Mouse (Mus musculus): ENCODE data around the gene Nanos3. TPM values are rescaled to one million over a fixed set of nuclear protein-coding genes. Genes with fewer than 3 reads are reported as not detected.

Nanos3 gene
- total and polyA plus RNA-seq, 3 experiments = not detected

DNA sequence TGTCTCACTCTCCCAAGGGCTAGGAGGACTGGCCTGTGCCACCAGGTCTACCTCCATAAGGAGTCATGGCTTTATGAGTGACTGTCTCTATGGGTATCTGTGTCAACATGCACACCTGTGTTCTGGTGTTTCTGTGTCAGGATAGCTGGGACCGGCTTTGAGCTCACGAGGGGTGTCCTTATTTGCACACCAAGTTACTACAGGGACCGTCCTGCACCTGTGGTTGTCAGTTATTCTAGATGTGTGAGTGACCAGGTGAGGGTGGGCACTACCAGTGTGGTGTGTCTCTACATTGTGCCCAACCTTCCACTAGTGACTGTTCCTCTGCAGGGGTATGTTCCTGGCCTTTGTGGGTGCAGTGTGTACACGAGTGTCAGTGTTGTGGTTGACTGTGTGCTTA lies 2.2 kb downstream of the Nanos3 start:
- H3K4me3 ChIP-seq (replicated peaks in 1 of 3; ENCODE audit: low read depth in 2 of 3, low read length in 2 of 3, poor library complexity in 1 of 3) = no peak overlapping the region
- in situ Hi-C loops (cut with MboI; ENCODE audit: low pct_ligation_motif_present, low pct_unique_long_range_greater_than_20kb, low sequenced_read_pairs) (loop anchor here (10.0 kb wide), 1 partner anchor 92 kb away; the partner anchor contains the start of gene Ccdc130), dilution Hi-C loops (cut with MboI; ENCODE audit: extremely low pct_ligation_motif_present, extremely low pct_unique_long_range_greater_than_20kb, low sequenced_read_pairs) (no loop called here)

DNA sequence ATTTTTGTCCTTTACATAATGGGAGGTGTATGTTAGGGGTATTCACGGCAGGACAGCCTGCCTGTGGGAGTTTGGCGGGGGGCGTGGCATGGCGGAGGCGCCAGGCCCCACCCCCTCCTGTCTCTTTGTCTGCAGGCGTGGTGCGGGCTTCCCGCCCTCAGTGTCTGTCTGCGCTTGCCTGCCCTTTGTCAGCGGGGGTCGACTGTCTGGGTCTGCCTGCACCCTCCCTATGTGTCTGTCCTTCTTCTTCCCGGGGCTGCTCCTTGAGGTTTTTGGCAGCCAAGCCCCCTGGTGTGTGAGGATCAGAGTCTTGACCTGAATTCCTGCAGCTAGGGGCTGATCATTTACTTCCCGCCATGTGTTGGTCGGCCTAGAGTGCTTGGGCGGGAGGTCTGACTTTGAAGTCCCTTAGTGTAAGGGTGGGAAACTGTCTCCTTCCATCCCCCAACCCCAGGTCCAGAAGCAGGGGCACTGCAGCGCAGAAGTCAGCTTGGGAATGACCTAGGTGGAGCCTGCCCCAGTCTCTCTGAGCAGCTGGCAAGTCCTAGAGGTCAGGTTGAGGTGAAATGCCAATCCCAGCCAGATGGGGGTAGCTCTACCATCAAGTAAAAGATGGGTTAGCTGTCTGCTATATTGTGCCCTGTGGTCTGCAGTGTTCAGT lies 4.4 kb downstream of the Nanos3 start:
- Histone ChIP-seq H3K79me2 (replicated peaks; ENCODE audit: control insufficient read depth, extremely low read depth, insufficient read depth, poor library complexity, severe bottlenecking) (no peaks in the 10 kb centered on the region), H3K4me1 (ENCODE audit: control insufficient read depth in 1 of 2, insufficient read depth in 2 of 2) (0 out of 4 replicates have a peak, but pooled peaks cover 0 to 3% of the 10 kb centered on the region in 2 experiments), H3K4me2 (ENCODE audit: insufficient read depth, low read depth, poor library complexity, severe bottlenecking) (no peak overlapping the region), H3K27me3 (replicated peaks) (peaks cover 24% of the 10 kb centered on the region), H3K9ac (ENCODE audit: insufficient read depth, low read depth) (no peak overlapping the region), H3K36me3 (replicated peaks in 1 of 2; ENCODE audit: control insufficient read depth in 1 of 2, insufficient read depth in 1 of 2, low read length in 1 of 2) (no peaks in the 10 kb centered on the region), H3K4me3 (replicated peaks in 1 of 3; ENCODE audit: low read depth in 2 of 3, low read length in 2 of 3, poor library complexity in 1 of 3) (no peak overlapping the region), H3K9me3 (replicated peaks; ENCODE audit: low read length) (peaks cover 4% of the 10 kb centered on the region), H3K27ac (ENCODE audit: insufficient read depth, low read depth) (no peak overlapping the region)
- dilution Hi-C loops (cut with MboI; ENCODE audit: extremely low pct_ligation_motif_present, extremely low pct_unique_long_range_greater_than_20kb, low sequenced_read_pairs) = no loop called here
- no peak for DNase-seq (ENCODE audit: extremely low read depth)
- TF ChIP-seq MYC (IDR thresholded peaks at IDR 0.05; ENCODE audit: low read depth, low read length) = no peak
- no peak for TF ChIP-seq JUND (conservative IDR thresholded peaks at IDR 0.05; ENCODE audit: low read depth, low read length)
- no peak for TF ChIP-seq TBP (conservative IDR thresholded peaks at IDR 0.05; ENCODE audit: low read depth, low read length)
- TF ChIP-seq MEF2A (IDR thresholded peaks at IDR 0.05; ENCODE audit: borderline replicate concordance, low read depth, low read length) = no peak
- no peak for TF ChIP-seq IRF4 (IDR thresholded peaks at IDR 0.05; ENCODE audit: low read depth, low read length)
- no peak for TF ChIP-seq JUN (IDR thresholded peaks at IDR 0.05; ENCODE audit: insufficient read depth, low read depth, low read length)
- TF ChIP-seq POLR2AphosphoS2 (IDR thresholded peaks at IDR 0.05; ENCODE audit: low read depth, low read length) = no peak
- no peak for TF ChIP-seq ELF1 (IDR thresholded peaks at IDR 0.05; ENCODE audit: low read depth, low read length)
- TF ChIP-seq MAZ (IDR thresholded peaks at IDR 0.05; ENCODE audit: low read depth, low read length) = no peak
- no peak for TF ChIP-seq SMC3 (IDR thresholded peaks at IDR 0.05; ENCODE audit: low read depth, low read length)
- TF ChIP-seq ZKSCAN1 (IDR thresholded peaks at IDR 0.05; ENCODE audit: borderline replicate concordance, low read depth, low read length) = no peak
- no peak for TF ChIP-seq NELFE (IDR thresholded peaks at IDR 0.05; ENCODE audit: low read depth, low read length)
- TF ChIP-seq TCF12 (IDR thresholded peaks at IDR 0.05; ENCODE audit: low read depth, low read length) = no peak
- TF ChIP-seq NRF1 (IDR thresholded peaks at IDR 0.05; ENCODE audit: low read depth, low read length) = no peak
- in situ Hi-C loops (cut with MboI; ENCODE audit: low pct_ligation_motif_present, low pct_unique_long_range_greater_than_20kb, low sequenced_read_pairs) = loop anchor here (10.0 kb wide), 1 partner anchor 94 kb away; the partner anchor contains the start of gene Ccdc130

More for the DNA sequence above, 2.2 kb downstream of the Nanos3 start:
- no peak overlapping the region for H3K27ac ChIP-seq (ENCODE audit: insufficient read depth, low read depth)
- H3K9ac ChIP-seq (ENCODE audit: insufficient read depth, low read depth) = no peak overlapping the region
- no peak for DNase-seq (ENCODE audit: extremely low read depth)
- H3K27me3 ChIP-seq (replicated peaks) = peaks cover 12% of the 10 kb centered on the region
- H3K9me3 ChIP-seq (replicated peaks; ENCODE audit: low read length) = peaks cover 4% of the 10 kb centered on the region
- H3K4me1 ChIP-seq (ENCODE audit: control insufficient read depth in 1 of 2, insufficient read depth in 2 of 2) = peaks cover 3 to 10% of the 10 kb centered on the region in 2 experiments; a peak in 2 of 4 replicates
- no peaks in the 10 kb centered on the region for H3K36me3 ChIP-seq (replicated peaks in 1 of 2; ENCODE audit: control insufficient read depth in 1 of 2, insufficient read depth in 1 of 2, low read length in 1 of 2)
- H3K79me2 ChIP-seq (replicated peaks; ENCODE audit: control insufficient read depth, extremely low read depth, insufficient read depth, poor library complexity, severe bottlenecking) = no peaks in the 10 kb centered on the region
- no peak overlapping the region for H3K4me2 ChIP-seq (ENCODE audit: insufficient read depth, low read depth, poor library complexity, severe bottlenecking)
- TF ChIP-seq PAX5 (IDR thresholded peaks at IDR 0.05; ENCODE audit: low read length) = no peak
- TF ChIP-seq RAD21 (IDR thresholded peaks at IDR 0.05; ENCODE audit: low read depth, low read length) = no peak
- TF ChIP-seq ZMIZ1 (IDR thresholded peaks at IDR 0.05; ENCODE audit: low read depth, low read length) = no peak

All from CH12.LX (cell line).